Mouse (Mus musculus): ENCODE measurements at regions not wholly inside any gene's neighbourhood (a gene's known extent, or its start where the extent isn't known, plus 50 kb on each side); places are given as distances from the start of the nearest gene placed in this dataset.

DNA sequence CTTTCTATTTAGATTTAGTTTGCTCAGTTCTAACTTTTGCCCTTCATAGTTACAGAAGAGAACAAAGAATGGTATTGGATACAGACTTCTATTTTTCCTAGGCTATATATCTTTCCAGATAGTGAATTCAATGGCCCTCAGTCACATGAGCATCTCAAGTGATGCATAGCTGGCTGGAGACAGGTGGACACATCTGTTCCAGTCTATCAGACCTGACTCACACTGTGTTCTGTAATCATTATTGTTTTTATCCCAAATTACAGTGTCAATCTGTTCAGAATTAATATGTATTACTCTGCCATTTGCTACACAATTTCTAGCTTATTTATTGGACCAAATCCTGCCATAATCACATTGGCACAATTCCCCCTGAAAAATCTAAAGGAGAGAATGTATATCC, 298.0 kb upstream of the Foxg1 start:
- DNase-seq = no peak

DNA sequence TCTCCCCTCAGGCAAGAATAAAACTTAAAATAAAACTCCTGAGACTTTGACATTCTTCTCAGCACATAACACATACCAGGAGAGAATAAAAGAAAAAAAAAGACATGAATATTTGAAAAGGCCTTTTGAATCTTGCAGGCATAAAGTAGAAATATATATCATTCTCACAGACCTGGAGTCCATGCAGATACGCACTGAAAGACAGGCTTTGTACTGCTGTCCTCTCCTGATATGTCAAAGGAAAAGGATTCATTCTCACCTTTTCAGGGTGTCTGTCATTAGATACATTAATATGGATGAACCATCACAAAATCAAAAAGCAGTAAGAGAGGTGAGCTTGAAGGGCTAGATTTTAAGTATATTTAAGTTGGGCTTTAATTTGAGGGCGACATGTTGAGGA, 296.4 kb upstream of the Foxg1 start:
- DNase-seq = no peak

DNA sequence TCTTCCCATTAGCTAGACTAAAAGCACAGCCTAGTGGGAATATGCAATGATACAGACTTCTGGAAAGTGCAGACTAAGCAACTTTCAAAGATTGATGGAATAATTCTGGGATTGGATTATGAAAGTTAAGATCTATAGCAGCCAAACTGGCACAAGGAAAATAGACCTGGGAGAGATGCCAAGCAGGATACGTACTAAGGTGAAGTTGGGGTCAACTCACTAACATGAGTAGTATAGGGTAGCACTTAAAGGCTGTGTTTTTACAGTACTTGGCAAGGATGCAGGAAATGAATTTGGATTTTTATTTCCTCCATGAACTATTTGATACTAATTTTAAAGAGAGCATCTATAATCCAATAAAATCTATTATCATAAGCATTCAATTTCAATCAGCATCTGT, 292.3 kb upstream of the Foxg1 start:
- DNase-seq = no peak

DNA sequence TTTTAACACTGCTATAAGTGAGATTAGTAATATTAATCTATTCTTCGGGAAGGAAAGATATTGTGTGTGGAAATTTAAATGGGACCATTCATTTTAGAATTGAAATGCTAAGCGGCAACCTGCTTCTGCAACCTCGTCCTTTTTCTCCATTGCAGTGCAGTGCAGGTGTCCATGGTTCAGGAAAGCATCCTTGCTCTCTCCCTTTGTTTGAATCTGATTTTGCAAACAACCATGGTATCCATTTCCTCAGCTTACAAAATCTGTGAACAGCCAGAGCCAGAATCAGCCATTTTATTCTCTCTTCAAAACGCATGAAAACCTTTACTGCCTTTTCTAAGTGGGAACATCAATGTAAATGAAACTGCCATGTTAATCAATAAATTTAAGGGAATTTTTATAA, 276.5 kb upstream of the Foxg1 start:
- no peak for DNase-seq

DNA sequence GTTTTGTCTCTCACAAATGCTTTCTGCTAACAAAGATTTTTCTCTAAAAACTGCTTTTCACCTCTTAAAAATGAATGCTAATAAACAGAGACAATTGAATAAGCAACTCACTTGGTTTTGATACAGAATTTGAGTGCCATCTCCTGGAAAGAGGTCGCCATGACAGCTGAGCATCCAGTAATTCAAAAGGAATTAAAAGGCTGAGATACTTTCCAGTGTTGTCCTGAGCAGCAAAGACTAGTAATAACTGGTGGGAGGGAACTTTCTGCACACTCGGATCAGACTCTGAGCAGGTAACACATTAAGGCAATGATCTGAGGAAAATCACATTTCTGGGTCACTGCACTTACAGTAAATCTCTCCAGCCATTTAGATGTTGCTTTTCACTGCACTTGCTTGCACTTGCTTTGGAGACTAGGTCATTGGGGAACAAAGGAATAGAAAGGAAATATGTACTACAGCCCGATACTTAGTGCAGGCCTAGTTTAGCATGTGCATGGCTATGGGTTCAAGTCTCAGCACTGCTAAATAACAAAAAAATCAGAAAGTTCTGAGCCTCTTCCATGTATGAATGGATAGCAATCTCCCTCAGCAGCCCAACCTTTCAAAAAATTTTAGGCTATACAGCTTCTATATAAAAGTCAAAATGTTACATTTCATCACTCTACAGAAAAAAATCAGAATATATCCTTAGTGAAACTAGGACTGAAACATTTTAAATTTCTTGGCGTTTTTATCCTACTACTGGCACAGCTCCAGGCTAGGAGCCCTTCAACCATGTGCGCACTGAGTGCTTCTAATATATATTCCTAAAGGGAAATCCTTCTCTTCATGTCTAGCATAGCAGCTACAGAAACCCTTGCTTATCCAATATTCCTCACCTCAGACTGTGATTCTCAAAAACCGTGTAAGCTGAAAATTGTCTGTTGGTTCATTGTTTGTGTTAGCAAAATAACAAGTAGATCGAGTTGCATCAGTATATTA, 275.8 kb upstream of the Foxg1 start:
- DNase-seq = peak in 1 of 2 experiments; percentile 14

DNA sequence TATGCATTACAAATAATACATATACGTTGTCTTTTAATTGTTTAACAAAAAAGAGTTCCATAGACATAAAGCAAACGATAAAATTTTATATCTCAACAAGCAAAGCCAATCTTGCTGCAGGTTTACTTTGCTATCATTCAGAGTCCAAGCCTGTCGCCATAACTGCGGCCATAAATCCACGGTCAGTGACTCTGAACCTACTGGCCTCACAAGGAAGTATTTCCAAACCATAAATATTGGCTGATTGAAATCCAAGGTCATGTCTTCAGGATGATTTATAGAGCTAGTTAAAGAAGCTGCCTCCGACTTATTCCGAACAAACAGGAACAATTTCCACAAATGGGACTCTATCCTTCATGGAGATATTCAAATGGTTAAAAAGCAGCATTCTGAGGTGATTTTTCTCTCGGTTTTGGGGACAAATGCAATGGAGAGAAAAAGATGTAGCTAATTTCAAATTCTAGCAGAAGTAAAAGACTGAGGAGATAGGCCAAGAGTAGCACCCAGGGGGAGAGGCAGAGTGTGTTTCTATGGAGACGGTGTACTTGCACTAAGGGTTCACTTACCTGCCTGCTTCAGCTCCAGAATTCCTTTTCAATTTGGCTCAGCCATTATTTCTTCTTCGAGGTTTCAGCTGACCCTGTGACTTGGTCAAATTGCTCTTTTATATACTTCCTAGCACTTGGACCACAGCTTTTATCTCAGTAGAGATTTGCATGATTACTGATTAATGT, 274.9 kb upstream of the Foxg1 start:
- DNase-seq = no peak

DNA sequence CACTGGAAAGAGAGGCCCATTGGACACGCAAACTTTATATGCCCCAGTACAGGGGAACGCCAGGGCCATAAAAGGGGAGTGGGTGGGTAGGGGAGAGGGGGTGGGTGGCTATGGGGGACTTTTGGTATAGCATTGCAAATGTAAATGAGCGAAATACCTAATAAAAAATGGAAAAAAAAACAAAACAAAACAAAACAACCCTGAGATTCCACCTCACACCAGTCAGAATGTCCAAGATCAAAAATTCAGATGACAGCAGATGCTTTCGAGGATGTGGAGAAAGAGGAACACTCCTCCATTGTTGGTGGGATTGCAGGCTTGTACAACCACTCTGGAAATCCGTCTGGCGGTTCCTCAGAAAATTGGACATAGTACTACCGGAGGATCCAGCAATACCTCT, 251.4 kb upstream of the Foxg1 start:
- DNase-seq = peak in 1 of 2 experiments; percentile 36

DNA sequence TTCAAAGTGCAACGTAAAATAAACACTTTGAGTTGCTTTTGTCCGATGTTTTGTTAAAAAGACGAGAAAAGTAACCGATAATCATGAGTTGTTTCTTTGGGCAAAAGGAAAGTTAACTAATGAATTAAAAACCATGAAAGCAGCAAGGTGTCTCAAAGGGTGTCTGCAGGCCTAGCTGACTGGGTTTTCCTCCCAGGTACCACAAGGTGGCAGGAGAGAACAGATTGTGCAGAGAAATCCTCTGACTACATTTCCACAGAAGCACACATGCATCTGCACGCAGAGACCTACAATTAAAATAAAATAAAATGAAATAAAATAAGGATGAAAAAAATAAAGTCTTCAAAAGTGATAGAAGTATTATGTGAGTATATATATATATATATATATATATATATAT, 212.4 kb upstream of the Foxg1 start:
- DNase-seq = peak in 1 of 2 experiments; percentile 31

DNA sequence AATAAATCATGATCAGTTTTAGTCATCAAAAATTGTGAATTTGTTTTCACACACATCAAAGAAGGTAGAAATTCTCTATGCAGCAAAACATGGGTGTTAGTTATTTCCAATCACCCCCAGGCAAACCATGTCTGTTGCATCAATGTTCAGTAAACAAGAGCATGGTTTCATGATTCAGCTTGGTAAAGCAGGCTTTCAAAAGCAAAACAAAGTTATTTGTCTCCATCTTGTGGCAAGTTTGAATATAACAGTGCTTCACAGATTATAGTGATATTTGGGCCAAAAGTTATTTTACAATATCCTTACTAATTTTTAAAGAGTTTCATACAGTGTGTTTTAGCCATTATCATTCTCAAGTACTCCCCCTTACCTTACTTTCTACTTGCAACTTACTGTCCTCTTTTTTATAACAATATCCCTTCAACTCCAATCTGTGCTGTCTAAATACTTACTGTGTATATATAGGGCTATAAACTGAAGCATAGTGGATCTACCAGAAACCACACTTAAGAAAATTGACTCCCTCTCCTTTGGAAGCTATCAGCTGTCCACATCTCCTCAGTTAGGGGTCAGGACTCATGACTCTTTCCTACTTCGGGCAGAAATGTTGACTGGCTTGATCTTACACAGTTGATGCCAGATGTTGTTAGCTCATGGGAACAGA, 211.3 kb upstream of the Foxg1 start:
- no peak for DNase-seq

DNA sequence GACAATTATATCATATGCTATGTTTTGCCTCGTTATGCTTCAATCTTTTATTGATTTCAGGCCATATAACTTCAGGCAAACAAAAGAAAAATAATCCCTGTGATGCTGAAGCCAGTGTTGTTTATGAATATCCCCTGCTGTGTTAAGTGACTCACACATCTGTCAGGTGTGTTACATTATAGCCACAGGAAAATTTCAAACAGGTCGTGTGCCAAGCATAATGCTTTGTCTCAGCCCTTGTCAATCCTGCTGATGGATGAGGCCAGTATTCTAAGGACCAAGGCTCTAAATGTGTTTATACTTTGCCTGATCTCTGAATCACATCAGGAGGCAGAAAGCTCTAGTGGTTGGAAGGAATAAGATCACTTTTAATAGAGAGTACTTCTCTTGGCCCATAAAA, 191.1 kb upstream of the Foxg1 start:
- no peak for DNase-seq

DNA sequence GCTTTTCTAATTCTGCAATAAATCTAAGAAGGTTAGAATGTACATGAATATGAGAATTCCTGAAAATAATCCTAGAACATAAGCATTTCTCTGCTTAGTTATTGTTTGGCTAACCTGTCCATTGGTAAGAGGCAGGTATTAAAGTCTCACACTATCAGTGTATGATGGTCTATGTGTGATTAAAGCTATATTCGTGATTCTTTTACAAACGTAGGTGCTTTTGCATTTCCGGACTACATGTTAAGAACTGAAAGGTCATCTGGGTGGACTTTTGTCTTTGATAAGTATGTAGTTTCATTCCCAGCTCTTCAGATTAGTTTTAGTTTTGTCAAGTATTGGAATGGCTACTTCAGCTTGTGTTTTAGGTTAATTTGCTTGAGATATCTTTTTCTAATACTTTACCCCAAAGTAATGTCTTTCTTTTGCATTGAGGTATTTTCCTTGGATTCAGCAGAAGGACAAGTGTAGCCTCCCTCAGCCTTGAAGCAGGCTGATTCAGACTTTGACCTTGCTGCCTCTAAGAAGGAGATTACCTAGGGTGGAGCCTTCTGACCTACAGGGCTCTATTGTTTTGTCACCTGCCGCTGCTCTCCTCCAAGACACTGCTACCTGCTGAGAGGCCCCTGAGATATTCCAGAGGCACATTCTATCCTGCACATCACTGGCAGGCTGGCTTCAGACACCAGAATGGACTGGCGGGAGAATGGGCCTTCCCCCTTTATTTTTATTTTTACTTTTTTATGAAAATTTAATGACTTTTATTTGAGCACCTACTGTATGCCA, 148.7 kb upstream of the Foxg1 start:
- DNase-seq = no peak
